Mouse (Mus musculus) megakaryocyte progenitor cell, adult 5-6 weeks (primary cell): ENCODE results near the gene Clybl. TPM values are rescaled to one million over a fixed set of nuclear protein-coding genes. Genes with fewer than 3 reads are reported as not detected.
A peak's percentile ranks its signal among the peaks of the same experiment; 100 is the strongest.

Experiments
- ATAC-seq: replicated peaks from 2 replicates; pipeline ENCODE4 v1.8.0; 2016; ENCODE audit warnings: mild to moderate bottlenecking, moderate TSS enrichment, inconsistent platforms; ENCODE audit not compliant: poor library complexity
- total RNA-seq, 2 experiments: library from RNA; stranded (forward) in 1 of 2; stranded (reverse) in 1 of 2; fragments of 157-497, 149-512 nt in 1 of 2; fragments of 200-1000 nt in 1 of 2; gene quantifications; 2 replicates each; pipeline versions ENCODE4 v1.2.3 to v1.2.4; 2015 to 2017

Gene Clybl
- total RNA-seq, 2 experiments from 2014 or later, result 8.5 to 31.5 TPM

DNA sequence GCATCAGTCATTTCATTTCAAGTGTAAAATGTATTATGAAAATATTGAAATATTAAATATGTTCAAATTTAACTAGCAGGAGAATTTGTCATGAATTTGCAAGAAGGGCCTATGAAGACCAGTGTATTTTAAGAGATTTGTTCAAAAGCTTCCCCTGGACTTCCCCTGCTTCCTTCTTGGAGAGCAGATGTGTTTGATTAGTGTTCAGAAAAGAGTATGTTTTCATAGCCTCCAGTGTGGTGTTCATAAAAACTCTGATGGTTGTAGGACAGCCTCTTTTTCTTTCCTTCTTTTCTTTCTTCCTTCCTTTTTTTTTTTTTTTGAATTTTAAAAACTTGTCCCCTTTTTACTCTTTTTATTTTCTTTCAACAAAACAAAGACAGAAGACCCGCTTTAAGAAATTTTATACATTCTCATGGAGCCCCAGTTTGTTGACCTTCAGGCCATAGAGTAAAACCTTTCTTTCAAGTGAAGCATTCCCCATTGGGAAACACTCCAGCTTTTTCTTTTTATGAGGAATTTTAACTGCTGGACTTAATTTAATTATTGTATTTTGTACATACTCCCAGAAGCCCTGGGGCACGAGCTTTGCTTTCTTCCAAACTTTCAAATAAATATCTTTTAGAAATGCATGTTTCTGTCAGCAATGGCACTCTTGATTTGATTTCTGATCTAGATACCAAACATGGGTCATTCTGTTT is 231.5 kb downstream of the Clybl start:
- ATAC-seq, result no peak

DNA sequence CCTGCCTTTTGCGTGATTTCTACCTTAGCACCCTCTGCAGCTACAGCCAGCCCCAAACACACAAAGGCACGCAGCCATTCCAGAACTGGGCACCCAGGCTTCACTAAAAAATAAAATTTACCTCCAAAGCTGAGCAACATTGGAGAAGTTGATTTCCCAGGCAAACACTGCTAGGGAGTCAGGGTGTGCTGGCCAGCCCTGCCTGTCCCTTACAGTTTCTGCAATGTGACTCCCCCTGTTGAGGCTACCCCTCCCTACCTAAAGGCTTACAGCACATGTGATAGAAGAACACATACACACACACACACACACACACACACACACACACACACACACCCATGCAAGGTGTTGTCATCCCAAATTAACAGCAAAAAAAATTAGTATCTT is 232.0 kb downstream of the Clybl start:
- no peak for ATAC-seq

DNA sequence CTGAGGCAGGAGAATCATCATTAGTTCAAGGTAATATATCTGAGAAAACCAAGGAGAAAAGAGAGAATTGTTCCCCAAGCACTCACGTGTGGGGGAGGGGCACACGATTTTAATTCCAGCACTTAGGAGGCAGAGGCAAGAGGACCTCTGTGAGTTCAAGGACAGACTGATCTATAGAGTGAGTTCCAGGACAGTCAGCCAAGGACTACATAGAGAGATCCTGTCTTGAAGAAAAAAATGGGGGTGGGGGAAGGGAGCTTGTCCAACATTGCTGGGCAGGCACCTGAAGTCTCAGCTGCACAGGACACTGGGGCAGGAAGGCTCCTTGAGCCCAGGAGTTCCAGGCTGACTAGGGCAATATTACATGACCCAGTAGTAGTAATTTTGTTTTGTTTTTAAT is 233.3 kb downstream of the Clybl start:
- ATAC-seq, result no peak

DNA sequence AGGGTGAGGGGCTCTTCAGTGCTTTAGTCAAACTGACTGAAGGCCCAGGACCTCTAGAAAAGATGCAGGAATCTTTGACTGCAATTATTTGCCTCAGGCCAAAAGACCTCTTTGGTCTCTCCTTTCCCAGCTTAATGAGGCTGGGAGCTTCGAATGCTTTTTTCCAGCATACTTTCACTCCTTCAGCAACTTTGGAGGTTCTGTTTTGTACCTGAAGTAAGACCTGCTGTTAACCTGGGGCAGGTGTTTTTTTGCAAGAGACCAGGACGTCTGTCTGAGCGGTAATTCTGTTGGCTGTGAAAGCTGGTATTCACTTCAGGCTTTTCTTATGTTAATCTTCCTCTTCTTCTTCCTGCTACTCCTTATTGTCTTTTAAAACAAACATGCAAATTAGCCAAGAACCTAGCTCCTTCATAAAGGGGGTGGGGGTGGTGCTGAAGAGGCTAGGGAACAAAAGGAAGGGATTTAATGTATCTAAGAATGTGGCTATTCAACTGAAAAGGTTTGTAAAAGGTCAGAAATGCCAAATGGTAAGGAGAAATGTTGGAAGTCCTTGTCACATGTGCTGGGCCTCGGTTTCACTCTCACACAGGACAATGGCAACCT is 234.8 kb downstream of the Clybl start:
- ATAC-seq, result no peak

DNA sequence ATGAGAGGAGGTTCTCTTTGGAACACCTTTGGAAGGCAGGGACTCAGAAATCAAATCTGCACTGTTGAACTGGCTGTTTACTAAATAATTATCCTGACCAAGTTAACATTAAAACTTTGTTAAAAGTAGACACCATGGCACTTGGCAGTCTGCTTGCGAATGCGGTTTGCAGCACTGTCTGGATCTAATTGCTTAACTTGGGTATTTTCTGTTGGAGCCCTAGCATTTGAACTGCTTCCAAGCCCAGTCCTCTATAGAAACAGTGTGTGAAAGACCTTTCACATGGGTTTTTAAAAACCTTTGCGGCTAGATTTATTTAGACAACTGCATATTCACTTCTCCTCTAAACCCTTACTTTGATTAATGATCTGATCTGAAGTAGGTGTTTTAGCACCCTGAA is 242.9 kb downstream of the Clybl start:
- no peak for ATAC-seq

DNA sequence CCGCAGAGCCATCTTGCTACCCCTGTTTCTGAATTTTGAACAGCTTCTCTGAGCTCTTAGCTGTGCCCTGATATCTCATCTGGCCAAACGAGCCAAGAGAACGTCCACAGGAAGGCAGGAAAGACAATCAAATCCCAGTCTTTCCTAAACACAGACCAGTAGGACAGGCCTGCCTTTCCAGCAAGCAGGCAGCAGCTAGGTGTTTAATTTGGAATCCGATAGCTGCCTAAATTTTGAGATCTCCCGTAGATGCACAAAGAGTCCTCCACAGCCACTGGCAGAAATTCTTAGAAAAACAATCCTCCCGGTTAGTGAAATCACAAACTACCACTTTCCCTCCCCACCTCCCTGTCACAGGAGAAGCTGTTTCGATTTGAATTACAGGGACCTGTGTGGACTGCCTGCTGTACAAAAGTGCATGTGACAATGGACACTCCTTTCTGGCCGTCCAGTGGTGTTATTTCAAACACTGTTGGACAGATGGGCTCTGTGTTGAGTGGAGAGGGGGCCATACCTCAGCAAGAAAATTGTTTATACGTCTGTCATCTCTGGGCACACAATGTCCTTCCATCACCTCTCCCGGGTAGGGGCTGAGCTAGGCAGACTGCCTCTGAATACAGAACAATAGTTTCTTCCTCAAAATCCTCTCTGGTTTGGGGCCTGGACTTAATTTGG is 245.2 kb downstream of the Clybl start:
- ATAC-seq, result no peak

- ATAC-seq, result no peak
These were observed 245.7 kb downstream of the Clybl start for GRCm38 (mm10) chr14:122427204-122427560.

DNA sequence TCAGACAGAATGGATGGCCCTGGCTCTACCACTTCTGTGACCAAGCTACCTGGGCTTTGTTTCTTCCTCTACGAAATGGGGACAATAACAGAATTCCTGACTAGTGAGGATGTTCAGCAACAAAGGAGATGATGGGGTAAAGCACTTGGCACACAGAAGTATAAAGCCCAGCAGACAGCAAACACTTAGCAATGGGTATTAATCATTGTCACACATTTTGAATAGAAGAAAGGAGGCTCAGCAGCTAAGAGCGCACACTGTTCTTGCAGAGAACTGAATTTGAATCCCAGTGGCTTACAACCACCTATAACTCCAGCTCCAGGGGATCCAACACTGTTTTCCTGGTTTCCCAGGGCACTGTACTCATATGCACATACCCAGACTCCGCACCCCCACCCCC is 246.2 kb downstream of the Clybl start:
- no peak for ATAC-seq

- 0 out of 2 replicates have a peak, but pooled peaks have one; percentile 23 for ATAC-seq
These were observed 251.1 kb downstream of the Clybl start for GRCm38 (mm10) chr14:122432558-122432957.

- ATAC-seq, result no peak
These were observed 252.5 kb downstream of the Clybl start for GRCm38 (mm10) chr14:122434039-122434438.

- ATAC-seq, result no peak
These were observed 255.3 kb downstream of the Clybl start for GRCm38 (mm10) chr14:122436850-122437249.

- ATAC-seq, result no peak
These were observed 268.3 kb downstream of the Clybl start for GRCm38 (mm10) chr14:122449601-122450495.

DNA sequence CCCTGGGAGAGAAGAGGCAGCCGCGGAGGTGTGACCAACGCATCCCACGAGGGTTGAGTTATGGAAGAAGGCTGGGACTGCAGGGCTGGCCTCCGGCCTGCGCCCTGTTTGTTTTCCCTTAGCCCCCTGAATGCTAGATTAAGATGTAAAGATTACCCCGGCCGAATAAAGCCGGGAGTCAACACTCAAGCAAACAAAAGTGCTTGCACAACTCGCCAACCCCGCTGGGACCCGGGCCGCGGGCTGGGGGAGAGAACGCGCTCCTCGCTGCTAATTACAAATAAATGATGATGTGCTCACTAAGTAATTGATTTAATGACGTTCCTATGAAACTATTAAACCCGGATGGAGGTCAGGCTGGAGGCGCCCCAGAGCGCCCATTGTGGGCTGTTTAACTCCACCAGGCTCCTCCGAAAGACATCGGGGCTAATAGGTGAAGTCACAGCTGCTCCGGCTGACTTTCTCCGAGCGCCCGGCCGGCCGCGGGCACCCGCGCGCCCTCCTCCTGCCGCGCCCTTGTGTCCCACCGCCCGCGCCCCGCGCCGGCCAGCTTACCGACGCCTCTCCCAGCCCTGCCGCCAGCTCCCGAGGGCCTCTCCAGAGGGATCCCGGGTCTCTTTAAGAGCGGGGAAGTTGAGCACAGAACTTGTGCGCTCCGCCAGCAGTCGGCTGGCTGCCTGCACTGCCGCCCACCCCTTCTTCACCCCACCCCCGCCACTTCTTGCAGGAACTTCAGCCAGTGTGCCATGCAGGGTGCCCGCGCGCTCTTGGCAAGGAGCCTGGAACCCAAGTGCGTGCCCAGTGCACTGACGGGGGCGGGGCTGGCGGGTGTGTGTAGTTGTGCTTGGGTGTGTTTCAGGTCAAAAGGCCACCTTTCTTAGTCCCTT is 269.2 kb downstream of the Clybl start, which contains the start of gene Gm5089:
Gene Gm5089, minus strand, starts transcription at position 620 of the 887 bp plus-strand sequence.
- ATAC-seq, result no peak

DNA sequence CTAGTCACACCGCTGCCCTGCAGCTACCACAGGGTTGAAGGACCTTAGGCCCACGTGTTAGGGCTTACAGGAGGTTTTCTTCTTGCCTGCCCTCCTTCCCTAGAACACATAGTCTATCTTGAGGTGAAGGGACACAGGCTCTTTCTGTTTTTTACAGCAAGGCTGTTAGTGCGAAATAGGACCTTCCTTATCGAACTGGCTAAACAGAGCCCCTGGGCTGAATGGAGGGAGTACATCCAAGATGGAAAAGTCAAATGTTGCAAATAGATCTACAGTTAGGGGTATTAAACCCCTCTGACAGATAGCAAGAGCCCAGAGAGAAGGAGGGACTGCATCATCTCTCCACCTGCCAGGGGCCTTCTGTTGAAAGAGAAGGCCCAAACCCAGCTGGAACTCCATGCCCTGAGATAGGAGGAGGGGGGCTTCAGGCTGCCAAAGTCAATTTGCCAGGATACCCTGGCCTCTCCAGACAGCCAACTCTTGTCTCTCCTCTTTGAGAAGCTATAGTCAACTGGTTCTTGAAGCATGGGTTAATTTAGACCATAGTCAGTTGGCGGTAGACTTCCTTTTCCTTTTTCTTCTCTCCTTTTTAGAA is 270.1 kb downstream of the Clybl start:
- ATAC-seq, result no peak

Other genes starting within 250 kb of the Clybl start
- gene Gpr183, start 216.5 kb upstream of the Clybl start, total RNA-seq (2015), result 4.0 and 7.1 TPM in 2 replicates
- gene Gpr183, start 216.5 kb upstream of the Clybl start, total RNA-seq (2017), result 2.2 and 3.5 TPM in 2 replicates
- not detected in 2 replicates for gene Timm8a2, start 147.0 kb upstream of the Clybl start, total RNA-seq (2015)
- gene Timm8a2, start 147.0 kb upstream of the Clybl start, total RNA-seq (2017), result not detected in 2 replicates
- 98.1 and 98.8 TPM in 2 replicates for gene Tm9sf2, start 74.7 kb upstream of the Clybl start, total RNA-seq (2015)
- gene Tm9sf2, start 74.7 kb upstream of the Clybl start, total RNA-seq (2017), result 108 and 118 TPM in 2 replicates